Mouse (Mus musculus) embryonic facial prominence, embryonic 11.5 days (tissue): ENCODE results near the gene Hdac5. TPM values are rescaled to one million over a fixed set of nuclear protein-coding genes. Genes with fewer than 3 reads are reported as not detected.

Experiments
- ATAC-seq: fragments of 200-750 bp; cut with Nextera tagmentation; replicated peaks from 2 replicates; pipeline ENCODE4 v1.8.0; 2017; ENCODE audit warnings: low read depth; ENCODE audit not compliant: insufficient number of reproducible peaks, low FRiP score, low TSS enrichment
- DNase-seq: peaks from one replicate; pipeline ENCODE4 v3.0.0-alpha.2; 2015; ENCODE audit warnings: low spot score
- H3K27ac ChIP-seq: fragments of 300-500 bp; sonication (generic); replicated peaks from 2 replicates; pipeline ENCODE4 v1.5.1; 2014; ENCODE audit warnings: mild to moderate bottlenecking, low read depth, low read length, control low read depth
- H3K27me3 ChIP-seq: fragments of 300-500 bp; sonication (generic); 2 replicates; pipeline ENCODE4 v1.6.1; 2014; ENCODE audit warnings: mild to moderate bottlenecking, low read length, moderate library complexity, mixed read lengths; ENCODE audit not compliant: control insufficient read depth, insufficient read depth
- H3K36me3 ChIP-seq: fragments of 300-500 bp; sonication (generic); replicated peaks from 2 replicates; pipeline ENCODE4 v1.6.1; 2014; ENCODE audit warnings: low read depth, mild to moderate bottlenecking, low read length, moderate library complexity, mixed read lengths; ENCODE audit not compliant: control insufficient read depth, insufficient read depth
- H3K4me1 ChIP-seq: fragments of 300-500 bp; sonication (generic); 2 replicates; pipeline ENCODE4 v1.6.1; 2014; ENCODE audit warnings: low read length, mixed read lengths; ENCODE audit not compliant: control insufficient read depth, insufficient read depth
- H3K4me2 ChIP-seq: fragments of 300-500 bp; sonication (generic); 2 replicates; pipeline ENCODE4 v1.6.1; 2014; ENCODE audit warnings: low read depth, mild to moderate bottlenecking, control low read depth, low read length, moderate library complexity
- H3K4me3 ChIP-seq: fragments of 300-500 bp; sonication (generic); 2 replicates; pipeline ENCODE4 v1.5.1; 2014; ENCODE audit warnings: low read depth, low read length, control low read depth
- H3K9ac ChIP-seq: fragments of 300-500 bp; sonication (generic); replicated peaks from 2 replicates; pipeline ENCODE4 v1.6.1; 2014; ENCODE audit warnings: mild to moderate bottlenecking, control low read depth, low read length
- H3K9me3 ChIP-seq: fragments of 300-500 bp; sonication (generic); replicated peaks from 2 replicates; pipeline ENCODE4 v1.6.1; 2016; ENCODE audit warnings: mild to moderate bottlenecking, low read length, inconsistent platforms, mixed read lengths; ENCODE audit not compliant: control insufficient read depth
- WGBS: fragments of 180-500 bp; shearing (Covaris S2); extraction: QIAGEN DNeasy Blood & Tissue Kit; methylation state at CpG from one replicate; pipeline ENCODE4 v1.1.7; 2014; 5-methylcytosine and 5-hydroxymethylcytosine counted together
- polyA plus RNA-seq: library from polyadenylated mRNA; unstranded; fragments of >200 nt; fragmentation: Nextera tagmentation; extraction: Ambion mirVana; gene quantifications from 2 replicates; pipeline ENCODE4 v1.2.1, GENCODE M21; 2014

Hdac5 gene
- polyA plus RNA-seq, 1 experiment from 2014 or later, result 21.9 TPM

GRCm38 (mm10) chr11:102156039-102156785 is 73.8 kb downstream of the Hdac5 start, which contains the start of gene Tmem101:
Gene Tmem101, minus strand, starts transcription at chr11:102156404.
- no peaks in the 10 kb centered on the region for H3K9me3 ChIP-seq
- ATAC-seq (peak; percentile 77), DNase-seq (peak; percentile 93)
- under 1% methylated on average over 37 of the region's 37 CpGs for WGBS
- H3K27me3 ChIP-seq, result no peaks in the 10 kb centered on the region
- H3K36me3 ChIP-seq, result no peaks in the 10 kb centered on the region
- H3K4me2 ChIP-seq, result peak within 1 kb of the TSS; percentile 80
- H3K4me1 ChIP-seq, result no peaks in the 10 kb centered on the region
- peak within 1 kb of the TSS; percentile 75 for H3K9ac ChIP-seq
- H3K27ac ChIP-seq, result peak within 1 kb of the TSS; percentile 32; the same call in 1 of the 2 replicates
- H3K4me3 ChIP-seq, result peak within 1 kb of the TSS; percentile 88

- DNase-seq (no peak), ATAC-seq (no peak)
- H3K27ac ChIP-seq, result no peak overlapping the region
- H3K9me3 ChIP-seq, result no peaks in the 10 kb centered on the region
- H3K4me1 ChIP-seq, result no peaks in the 10 kb centered on the region
- H3K36me3 ChIP-seq, result no peaks in the 10 kb centered on the region
- H3K27me3 ChIP-seq, result peaks cover 44% of the 10 kb centered on the region
- H3K4me2 ChIP-seq, result no peak overlapping the region
- no peak overlapping the region for H3K9ac ChIP-seq
- WGBS, result 12% methylated on average over 34 of the region's 34 CpGs
- H3K4me3 ChIP-seq, result no peak overlapping the region
These were observed 82.6 kb downstream of the Hdac5 start for GRCm38 (mm10) chr11:102147213-102147989.

GRCm38 (mm10) chr11:102146531-102146930 is 83.4 kb downstream of the Hdac5 start:
- H3K9ac ChIP-seq, result no peak overlapping the region; the same call in 1 of the 2 replicates
- 14% methylated on average over 17 of the region's 17 CpGs for WGBS
- H3K27me3 ChIP-seq, result peaks cover 44% of the 10 kb centered on the region
- no peaks in the 10 kb centered on the region for H3K4me1 ChIP-seq
- no peaks in the 10 kb centered on the region for H3K36me3 ChIP-seq
- H3K9me3 ChIP-seq, result no peaks in the 10 kb centered on the region
- no peak overlapping the region for H3K4me3 ChIP-seq
- H3K27ac ChIP-seq, result no peak overlapping the region
- ATAC-seq (no peak; the same call in 1 of the 2 replicates), DNase-seq (no peak)
- no peak overlapping the region for H3K4me2 ChIP-seq

GRCm38 (mm10) chr11:102146005-102146404 is 84.0 kb downstream of the Hdac5 start:
- H3K27ac ChIP-seq, result no peak overlapping the region
- no peak overlapping the region for H3K4me2 ChIP-seq
- no peak overlapping the region for H3K9ac ChIP-seq
- ATAC-seq (no peak), DNase-seq (no peak)
- no peak overlapping the region; the same call in 1 of the 2 replicates for H3K4me3 ChIP-seq
- peaks cover 44% of the 10 kb centered on the region for H3K27me3 ChIP-seq
- no peaks in the 10 kb centered on the region for H3K9me3 ChIP-seq
- 4% methylated on average over 16 of the region's 16 CpGs for WGBS
- no peaks in the 10 kb centered on the region for H3K4me1 ChIP-seq
- H3K36me3 ChIP-seq, result no peaks in the 10 kb centered on the region

- Histone ChIP-seq H3K4me2 (peak within 1 kb of the TSS; percentile 43), H3K4me3 (peak within 1 kb of the TSS; percentile 24), H3K36me3 (no peaks in the 10 kb centered on the region), H3K9ac (no peak within 1 kb of the TSS), H3K27ac (no peak within 1 kb of the TSS), H3K9me3 (no peaks in the 10 kb centered on the region), H3K4me1 (no peaks in the 10 kb centered on the region), H3K27me3 (peaks cover 44% of the 10 kb centered on the region)
- 1% methylated on average over 50 of the region's 50 CpGs for WGBS
- no peak for DNase-seq
- peak; percentile 36; the same call in 1 of the 2 replicates for ATAC-seq
These were observed 84.4 kb downstream of the Hdac5 start, which contains the start of gene Nags for GRCm38 (mm10) chr11:102145471-102146001. Gene Nags, plus strand, starts transcription at chr11:102145513.

GRCm38 (mm10) chr11:102144957-102145470 is 85.0 kb downstream of the Hdac5 start:
- H3K9ac ChIP-seq, result no peak overlapping the region
- no peak for DNase-seq
- H3K27me3 ChIP-seq, result peaks cover 44% of the 10 kb centered on the region
- H3K4me2 ChIP-seq, result peak overlapping the region; percentile 43
- H3K9me3 ChIP-seq, result no peaks in the 10 kb centered on the region
- H3K27ac ChIP-seq, result no peak overlapping the region
- no peaks in the 10 kb centered on the region for H3K4me1 ChIP-seq
- no peak for ATAC-seq
- 27% methylated on average over 13 of the region's 13 CpGs for WGBS
- peak overlapping the region; percentile 24; the same call in 1 of the 2 replicates for H3K4me3 ChIP-seq
- no peaks in the 10 kb centered on the region for H3K36me3 ChIP-seq
